Mouse (Mus musculus) liver, postnatal 0 days (tissue): ENCODE measurements at regions not wholly inside any gene's neighbourhood (a gene's known extent, or its start where the extent isn't known, plus 50 kb on each side); places are given as distances from the start of the nearest gene placed in this dataset.

Experiments
- CTCF ChIP-seq: sonication (generic); IDR thresholded peaks from 2 replicates; pipeline ENCODE4 v1.5.1; 2016; ENCODE audit warnings: antibody characterized with exemption, low read depth
- EP300 ChIP-seq: IDR thresholded peaks from 2 replicates; pipeline ENCODE4 v1.6.1; 2016; ENCODE audit warnings: antibody characterized with exemption, low read depth, mild to moderate bottlenecking

DNA sequence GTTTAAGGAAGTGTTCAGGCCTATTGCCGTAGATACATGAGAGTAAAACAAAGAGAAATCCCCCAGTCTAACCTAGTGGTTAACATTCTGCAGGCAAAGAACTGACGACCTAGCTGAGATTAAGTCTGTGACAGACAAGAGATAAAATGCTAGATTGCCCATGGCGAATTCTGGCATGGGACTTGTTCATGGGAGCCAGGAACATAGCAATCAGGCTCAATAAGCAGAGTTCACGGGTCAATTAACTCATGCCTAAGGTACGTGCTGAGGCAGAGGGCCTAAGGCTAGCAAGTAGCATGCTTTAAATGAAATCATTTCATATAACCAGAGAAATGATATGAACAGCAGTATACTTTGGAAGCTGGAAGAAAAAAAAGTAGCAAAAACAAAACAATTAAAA is 1119.2 kb upstream of the Adgrl2 start:
- TF ChIP-seq CTCF (no peak), EP300 (no peak)
